Mouse (Mus musculus) Muller cell, postnatal 12 days (primary cell): ENCODE results near the gene Mnd1.
A peak's percentile ranks its signal among the peaks of the same experiment; 100 is the strongest.

Experiments used
- DNase-seq: peaks from one replicate; pipeline ENCODE4 v3.0.0-alpha.2; 2015; ENCODE audit errors: inconsistent ontology term

The Mnd1 gene

GRCm38 (mm10) chr3:84048729-84049175 lies 106.8 kb downstream of the Mnd1 start:
- no peak for DNase-seq

DNA sequence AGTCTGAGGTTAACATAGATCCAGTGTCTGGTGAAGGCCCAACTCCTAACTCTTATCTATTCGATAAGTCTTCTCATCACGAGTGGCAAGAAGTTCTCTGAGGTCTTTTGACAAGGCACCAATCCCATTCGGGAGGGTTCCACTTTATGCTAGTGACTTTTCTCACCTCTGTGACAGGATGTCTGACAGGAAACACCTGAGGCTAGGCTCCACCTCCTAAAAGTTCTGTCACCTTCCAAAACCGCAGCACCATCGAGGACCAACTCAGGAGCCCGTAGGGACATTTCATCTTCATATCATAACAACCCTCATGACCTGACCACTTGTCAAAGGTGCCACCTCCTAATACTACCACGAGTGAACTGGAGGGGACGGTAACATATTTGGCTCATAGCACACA lies 109.4 kb downstream of the Mnd1 start:
- no peak for DNase-seq

DNA sequence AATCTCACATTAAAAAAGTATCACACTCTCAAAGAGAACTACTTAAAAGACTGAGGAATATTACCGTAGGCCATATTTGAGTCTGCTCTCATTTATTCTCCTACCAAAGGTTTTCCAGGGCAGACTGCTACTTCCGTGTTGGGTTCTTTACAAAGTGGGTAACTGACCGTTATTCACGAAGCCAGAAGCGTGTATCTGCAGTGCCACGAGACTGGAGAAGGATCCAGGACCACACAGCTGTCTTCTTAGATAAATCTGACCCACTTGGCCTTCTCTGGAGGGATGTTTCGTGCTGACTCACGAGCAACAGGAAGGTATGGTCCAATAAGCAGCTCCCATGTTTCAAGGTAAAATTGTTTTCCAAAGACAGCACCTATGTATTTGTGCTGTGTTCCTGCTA lies 113.8 kb downstream of the Mnd1 start:
- no peak for DNase-seq

GRCm38 (mm10) chr3:84040476-84041082 lies 115.0 kb downstream of the Mnd1 start:
- DNase-seq = no peak

DNA sequence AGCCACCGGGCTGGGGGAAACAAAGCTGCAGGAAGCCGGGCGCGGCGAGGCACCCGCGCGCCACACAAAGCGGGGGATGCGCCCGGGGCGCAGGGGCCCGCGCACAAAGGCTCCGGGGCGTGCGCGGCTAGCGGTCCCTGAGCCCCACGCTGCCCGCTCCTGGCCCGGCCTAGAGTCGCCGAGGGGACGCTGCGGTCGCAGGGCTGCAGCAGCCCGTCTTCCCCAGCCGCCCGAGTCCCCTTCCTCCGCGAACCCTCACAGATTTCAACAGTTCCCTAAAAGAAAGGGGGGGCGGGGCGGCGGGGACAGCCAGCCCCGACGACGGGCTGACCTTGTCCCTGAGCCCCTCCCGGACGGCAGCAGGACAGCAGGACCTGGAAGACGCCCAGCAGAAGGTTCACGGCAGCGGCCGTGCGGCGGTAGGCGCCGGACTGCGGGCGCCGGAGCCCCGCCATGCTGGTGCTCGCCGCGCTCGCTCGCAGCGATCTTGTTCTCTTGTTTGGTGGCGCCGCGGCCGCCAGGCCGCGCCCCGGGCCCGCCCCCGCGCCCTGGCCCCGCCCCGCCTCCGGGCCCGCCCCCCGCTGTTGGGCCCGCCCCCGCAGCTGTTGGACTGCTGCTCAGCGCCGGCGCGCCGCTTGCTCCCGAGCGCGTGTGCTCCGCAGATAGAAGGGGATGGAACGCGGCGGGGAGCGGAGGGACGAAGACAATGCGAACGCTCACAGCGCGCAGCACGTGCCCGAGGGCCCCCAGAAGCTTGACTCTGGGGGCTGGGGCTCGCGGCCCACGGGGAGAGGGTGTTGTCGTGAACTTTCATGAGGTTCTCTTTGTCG lies 115.7 kb downstream of the Mnd1 start, which contains the start of gene Tmem131l:
TSS of gene Tmem131l (minus strand) at position 530 of the 830 bp plus-strand sequence.
- peak; percentile 89 for DNase-seq

DNA sequence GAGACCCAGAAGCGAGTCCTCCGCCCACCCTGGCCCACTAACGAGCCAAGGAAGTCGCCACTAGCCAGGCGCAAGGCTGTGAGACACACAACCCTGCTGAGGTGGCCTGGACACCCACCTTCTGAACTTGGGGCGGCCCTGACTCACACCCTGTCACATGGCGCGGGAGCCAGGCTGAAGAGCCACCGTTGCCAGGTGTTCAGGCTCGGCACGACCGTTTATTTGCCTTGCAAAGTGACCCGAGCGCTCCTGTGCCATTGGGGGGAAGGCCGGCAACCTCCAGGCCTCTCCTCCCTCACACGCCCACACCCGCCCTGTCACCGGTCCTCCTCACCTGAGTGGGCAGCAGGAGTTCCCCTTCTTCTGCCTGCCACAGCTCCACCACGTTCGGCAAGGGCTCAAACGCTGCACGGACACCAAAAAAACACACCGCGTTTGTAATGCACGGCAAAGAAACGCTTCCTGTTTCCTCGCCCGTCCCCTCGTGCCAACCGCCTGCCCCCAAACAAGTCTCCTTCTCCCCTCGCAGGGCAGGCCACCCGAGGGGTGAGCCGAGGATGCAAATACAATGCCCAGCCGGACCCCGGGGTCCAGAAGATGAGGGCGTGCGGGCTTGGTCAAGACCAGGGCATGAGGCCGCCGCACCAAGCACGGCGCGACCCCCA lies 116.5 kb downstream of the Mnd1 start:
- peak; percentile 56 for DNase-seq

- DNase-seq = no peak
Measured at GRCm38 (mm10) chr3:84038126-84038525, 117.5 kb downstream of the Mnd1 start.
